Mouse (Mus musculus) liver, postnatal 0 days (tissue): Measurements from ENCODE around the gene Dscaml1.

ENCODE experiments used
- CTCF ChIP-seq: sonication (generic); IDR thresholded peaks from 2 replicates; pipeline ENCODE4 v1.5.1; 2016; ENCODE audit warnings: antibody characterized with exemption, low read depth
- EP300 ChIP-seq: IDR thresholded peaks from 2 replicates; pipeline ENCODE4 v1.6.1; 2016; ENCODE audit warnings: antibody characterized with exemption, low read depth, mild to moderate bottlenecking

DNA sequence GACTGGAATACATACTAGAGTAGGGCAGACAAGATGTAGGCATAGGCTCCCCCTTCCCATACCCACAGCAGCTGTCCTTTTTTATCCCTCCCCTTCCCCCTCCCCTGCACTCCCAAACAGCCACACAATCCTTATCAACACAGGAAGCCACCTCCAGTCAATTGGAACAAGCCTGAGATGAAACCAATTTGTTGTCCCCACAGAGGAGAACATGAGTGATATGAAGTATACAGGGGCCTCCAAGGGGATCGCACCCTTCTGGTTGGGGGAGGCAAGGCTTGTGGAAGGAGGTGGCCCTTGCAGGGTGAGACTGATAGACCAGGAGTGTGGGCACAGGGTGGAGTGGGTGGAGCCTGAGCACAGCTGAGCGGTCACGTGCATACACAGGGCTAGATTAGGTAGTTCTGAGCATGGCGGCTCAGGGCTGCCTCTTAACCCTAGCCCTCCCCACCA, 79.1 kb downstream of the Dscaml1 start:
- no peak for TF ChIP-seq CTCF
- no peak for TF ChIP-seq EP300
